Mouse (Mus musculus) forebrain, embryonic 13.5 days (tissue): Measurements from ENCODE around the gene Edc3. TPM values are rescaled to one million over a fixed set of nuclear protein-coding genes. Genes with fewer than 3 reads are reported as not detected.

Experiments
- ATAC-seq: fragments of 200-750 bp; cut with Nextera tagmentation; 2 replicates; pipeline ENCODE4 v1.8.0; 2017
- H3K27ac ChIP-seq: fragments of 300-500 bp; sonication (generic); 2 replicates; pipeline ENCODE4 v1.5.1; 2015; ENCODE audit warnings: inconsistent platforms, mild to moderate bottlenecking, moderate library complexity
- H3K27me3 ChIP-seq: fragments of 300-500 bp; sonication (generic); 2 replicates; pipeline ENCODE4 v1.6.1; 2015; ENCODE audit warnings: mild to moderate bottlenecking, inconsistent platforms
- H3K36me3 ChIP-seq: fragments of 300-500 bp; sonication (generic); 2 replicates; pipeline ENCODE4 v1.6.1; 2015; ENCODE audit warnings: mild to moderate bottlenecking, inconsistent platforms; ENCODE audit not compliant: poor library complexity, severe bottlenecking
- H3K4me1 ChIP-seq: fragments of 300-500 bp; sonication (generic); 2 replicates; pipeline ENCODE4 v1.6.1; 2015; ENCODE audit warnings: inconsistent platforms
- H3K4me2 ChIP-seq: fragments of 300-500 bp; sonication (generic); 2 replicates; pipeline ENCODE4 v1.6.1; 2015; ENCODE audit warnings: inconsistent platforms, mild to moderate bottlenecking, moderate library complexity
- H3K4me3 ChIP-seq: fragments of 300-500 bp; sonication (generic); 2 replicates; pipeline ENCODE4 v1.5.1; 2015; ENCODE audit warnings: mild to moderate bottlenecking, inconsistent platforms
- H3K9ac ChIP-seq: fragments of 300-500 bp; sonication (generic); 2 replicates; pipeline ENCODE4 v1.6.1; 2015; ENCODE audit warnings: mild to moderate bottlenecking, inconsistent platforms
- H3K9me3 ChIP-seq: fragments of 300-500 bp; sonication (generic); replicated peaks from 2 replicates; pipeline ENCODE4 v1.6.1; 2016; ENCODE audit warnings: inconsistent platforms
- WGBS: fragments of 180-500 bp; shearing (Covaris S2); methylation state at CpG from one replicate; pipeline ENCODE4 v1.1.7; 2015; 5-methylcytosine and 5-hydroxymethylcytosine counted together
- polyA plus RNA-seq: library from polyadenylated mRNA; unstranded; fragments of >200 nt; fragmentation: Nextera tagmentation; extraction: Ambion mirVana; gene quantifications from 2 replicates; pipeline ENCODE4 v1.2.1, GENCODE M21; 2015

Gene Edc3
- polyA plus RNA-seq, 1 experiment from 2014 or later: 36.0 TPM

- Histone ChIP-seq H3K27ac (peak overlapping the region; percentile 99), H3K4me3 (peak overlapping the region; percentile 95), H3K27me3 (no peaks in the 10 kb centered on the region), H3K9ac (peak overlapping the region; percentile 98), H3K4me1 (peaks cover 41% of the 10 kb centered on the region), H3K9me3 (no peaks in the 10 kb centered on the region), H3K36me3 (peaks cover 18% of the 10 kb centered on the region), H3K4me2 (peak overlapping the region; percentile 79)
- under 1% methylated on average over 44 of the region's 45 CpGs for WGBS
- peak; percentile 93 for ATAC-seq
Measured at GRCm38 (mm10) chr9:57764974-57765363, 56.6 kb downstream of the Edc3 start.

- under 1% methylated on average over 89 of the region's 93 CpGs for WGBS
- no peaks in the 10 kb centered on the region for H3K9me3 ChIP-seq
- ATAC-seq: peak; percentile 42
Measured at GRCm38 (mm10) chr9:57765364-57766351, 57.3 kb downstream of the Edc3 start, which contains the start of gene Clk3. Clk3 (minus strand) TSS chr9:57765860.

GRCm38 (mm10) chr9:57766431-57766830 lies 58.1 kb downstream of the Edc3 start:
- Histone ChIP-seq H3K4me1 (peaks cover 40% of the 10 kb centered on the region), H3K4me3 (peak overlapping the region; percentile 95), H3K9me3 (no peaks in the 10 kb centered on the region), H3K27ac (peak overlapping the region; percentile 99), H3K4me2 (peak overlapping the region; percentile 79), H3K36me3 (peaks cover 4% of the 10 kb centered on the region), H3K9ac (peak overlapping the region; percentile 98), H3K27me3 (no peaks in the 10 kb centered on the region)
- ATAC-seq: no peak
- WGBS: 36% methylated on average over 6 of the region's 6 CpGs

More at GRCm38 (mm10) chr9:57765364-57766351, 57.3 kb downstream of the Edc3 start, which contains the start of gene Clk3:
- H3K27ac ChIP-seq: peak within 1 kb of the TSS; percentile 99
- peak within 1 kb of the TSS; percentile 98 for H3K9ac ChIP-seq
- H3K4me2 ChIP-seq: peak within 1 kb of the TSS; percentile 79
- H3K36me3 ChIP-seq: peaks cover 11% of the 10 kb centered on the region
- peak within 1 kb of the TSS; percentile 95 for H3K4me3 ChIP-seq
- peaks cover 41% of the 10 kb centered on the region for H3K4me1 ChIP-seq
- H3K27me3 ChIP-seq: no peaks in the 10 kb centered on the region

- peaks cover 32% of the 10 kb centered on the region for H3K4me1 ChIP-seq
- no peak overlapping the region for H3K4me2 ChIP-seq
- no peaks in the 10 kb centered on the region for H3K9me3 ChIP-seq
- no peak overlapping the region for H3K9ac ChIP-seq
- H3K27me3 ChIP-seq: no peaks in the 10 kb centered on the region
- ATAC-seq: no peak
- H3K4me3 ChIP-seq: no peak overlapping the region
- H3K27ac ChIP-seq: no peak overlapping the region
- H3K36me3 ChIP-seq: no peaks in the 10 kb centered on the region
- 96% methylated on average over 4 of the region's 4 CpGs for WGBS
Measured at GRCm38 (mm10) chr9:57767231-57767630, 58.9 kb downstream of the Edc3 start.

GRCm38 (mm10) chr9:57769539-57770069 lies 61.3 kb downstream of the Edc3 start:
- no peak overlapping the region for H3K4me2 ChIP-seq
- no peaks in the 10 kb centered on the region for H3K36me3 ChIP-seq
- ATAC-seq: no peak
- 77% methylated on average over 2 of the region's 2 CpGs for WGBS
- H3K9ac ChIP-seq: no peak overlapping the region
- H3K27ac ChIP-seq: no peak overlapping the region
- no peak overlapping the region for H3K4me3 ChIP-seq
- H3K9me3 ChIP-seq: no peaks in the 10 kb centered on the region
- no peaks in the 10 kb centered on the region for H3K27me3 ChIP-seq
- H3K4me1 ChIP-seq: peaks cover 12% of the 10 kb centered on the region

GRCm38 (mm10) chr9:57770214-57770613 lies 61.9 kb downstream of the Edc3 start:
- H3K36me3 ChIP-seq: no peaks in the 10 kb centered on the region
- H3K9ac ChIP-seq: no peak overlapping the region
- peaks cover 12% of the 10 kb centered on the region for H3K4me1 ChIP-seq
- no peak overlapping the region for H3K4me2 ChIP-seq
- no peak for ATAC-seq
- H3K9me3 ChIP-seq: no peaks in the 10 kb centered on the region
- no peak overlapping the region for H3K4me3 ChIP-seq
- no peaks in the 10 kb centered on the region for H3K27me3 ChIP-seq
- no peak overlapping the region for H3K27ac ChIP-seq
- WGBS: 90% methylated on average over 1 of the region's 1 CpGs

- no peak for ATAC-seq
- H3K4me2 ChIP-seq: no peak overlapping the region
- no peak overlapping the region for H3K9ac ChIP-seq
- WGBS: 98% methylated on average over 2 of the region's 2 CpGs
- H3K4me3 ChIP-seq: no peak overlapping the region
- no peaks in the 10 kb centered on the region for H3K9me3 ChIP-seq
- peaks cover 12% of the 10 kb centered on the region for H3K4me1 ChIP-seq
- no peak overlapping the region for H3K27ac ChIP-seq
- H3K36me3 ChIP-seq: no peaks in the 10 kb centered on the region
- H3K27me3 ChIP-seq: no peaks in the 10 kb centered on the region
Measured at GRCm38 (mm10) chr9:57770836-57771235, 62.5 kb downstream of the Edc3 start.

- no peaks in the 10 kb centered on the region for H3K27me3 ChIP-seq
- H3K9ac ChIP-seq: no peak overlapping the region
- H3K4me3 ChIP-seq: no peak overlapping the region
- ATAC-seq: no peak
- H3K36me3 ChIP-seq: 0 out of 2 replicates have a peak, but pooled peaks cover 3% of the 10 kb centered on the region
- 84% methylated on average over 3 of the region's 3 CpGs for WGBS
- H3K4me1 ChIP-seq: no peaks in the 10 kb centered on the region
- no peaks in the 10 kb centered on the region for H3K9me3 ChIP-seq
- no peak overlapping the region for H3K27ac ChIP-seq
- H3K4me2 ChIP-seq: no peak overlapping the region
Measured at GRCm38 (mm10) chr9:57773754-57774153, 65.4 kb downstream of the Edc3 start.

- Histone ChIP-seq H3K4me2 (no peak overlapping the region), H3K9ac (no peak overlapping the region), H3K4me1 (no peaks in the 10 kb centered on the region), H3K27ac (no peak overlapping the region), H3K36me3 (0 out of 2 replicates have a peak, but pooled peaks cover 3% of the 10 kb centered on the region), H3K4me3 (no peak overlapping the region), H3K27me3 (no peaks in the 10 kb centered on the region), H3K9me3 (no peaks in the 10 kb centered on the region)
- 3% methylated on average over 1 of the region's 1 CpGs for WGBS
- no peak for ATAC-seq
Measured at GRCm38 (mm10) chr9:57774168-57774567, 65.8 kb downstream of the Edc3 start.

GRCm38 (mm10) chr9:57775026-57775425 lies 66.7 kb downstream of the Edc3 start:
- H3K4me1 ChIP-seq: no peaks in the 10 kb centered on the region
- 71% methylated on average over 5 of the region's 5 CpGs for WGBS
- H3K27ac ChIP-seq: no peak overlapping the region
- H3K27me3 ChIP-seq: no peaks in the 10 kb centered on the region
- no peak overlapping the region for H3K4me2 ChIP-seq
- no peaks in the 10 kb centered on the region for H3K9me3 ChIP-seq
- 0 out of 2 replicates have a peak, but pooled peaks cover 3% of the 10 kb centered on the region for H3K36me3 ChIP-seq
- no peak overlapping the region for H3K9ac ChIP-seq
- no peak for ATAC-seq
- H3K4me3 ChIP-seq: no peak overlapping the region

GRCm38 (mm10) chr9:57775736-57776135 lies 67.4 kb downstream of the Edc3 start:
- no peak overlapping the region for H3K9ac ChIP-seq
- 73% methylated on average over 4 of the region's 4 CpGs for WGBS
- no peak for ATAC-seq

GRCm38 (mm10) chr9:57782656-57783055 lies 74.3 kb downstream of the Edc3 start:
- ATAC-seq: no peak
- H3K9me3 ChIP-seq: no peaks in the 10 kb centered on the region
- peaks cover 8% of the 10 kb centered on the region for H3K36me3 ChIP-seq
- H3K4me3 ChIP-seq: no peak overlapping the region
- H3K9ac ChIP-seq: no peak overlapping the region
- no peaks in the 10 kb centered on the region for H3K27me3 ChIP-seq
- H3K27ac ChIP-seq: no peak overlapping the region
- 95% methylated on average over 3 of the region's 3 CpGs for WGBS
- H3K4me2 ChIP-seq: no peak overlapping the region
- H3K4me1 ChIP-seq: no peaks in the 10 kb centered on the region

More at GRCm38 (mm10) chr9:57775736-57776135, 67.4 kb downstream of the Edc3 start:
- Histone ChIP-seq H3K4me1 (no peaks in the 10 kb centered on the region), H3K9me3 (no peaks in the 10 kb centered on the region), H3K36me3 (0 out of 2 replicates have a peak, but pooled peaks cover 3% of the 10 kb centered on the region), H3K27ac (no peak overlapping the region), H3K27me3 (no peaks in the 10 kb centered on the region), H3K4me2 (no peak overlapping the region), H3K4me3 (no peak overlapping the region)
